Mouse (Mus musculus): ENCODE data around the gene Letm1. TPM values are rescaled to one million over a fixed set of nuclear protein-coding genes. Genes with fewer than 3 reads are reported as not detected.

Letm1 gene
- polyA plus RNA-seq, 1 experiment, result 69.5 TPM

GRCm38 (mm10) chr5:33723641-33724465 is 58.8 kb downstream of the Letm1 start:
- peaks cover 18% of the 10 kb centered on the region for H3K4me1 ChIP-seq (replicated peaks; ENCODE audit: control insufficient read depth, insufficient read depth, low read length)
- 39% methylated on average over 36 of the region's 36 CpGs for WGBS
- H3K27me3 ChIP-seq (ENCODE audit: control insufficient read depth, insufficient read depth, low read length), result peaks cover 26% of the 10 kb centered on the region; the same call in 1 of the 2 replicates
- no peak for DNase-seq
- H3K36me3 ChIP-seq (ENCODE audit: control insufficient read depth, insufficient read depth, low read length), result no peaks in the 10 kb centered on the region
- TF ChIP-seq CTCF (IDR thresholded peaks at IDR 0.05; ENCODE audit: borderline replicate concordance, control insufficient read depth, extremely low read depth, insufficient read depth, low read length, poor library complexity) (no peak), POLR2A (IDR thresholded peaks at IDR 0.05; ENCODE audit: control insufficient read depth, extremely low read depth, insufficient read depth, low read length, poor library complexity) (no peak)
- no peak overlapping the region for H3K4me3 ChIP-seq (ENCODE audit: control insufficient read depth, insufficient read depth, low read length)
- H3K27ac ChIP-seq (ENCODE audit: control insufficient read depth, insufficient read depth, low read length), result no peak overlapping the region

DNA sequence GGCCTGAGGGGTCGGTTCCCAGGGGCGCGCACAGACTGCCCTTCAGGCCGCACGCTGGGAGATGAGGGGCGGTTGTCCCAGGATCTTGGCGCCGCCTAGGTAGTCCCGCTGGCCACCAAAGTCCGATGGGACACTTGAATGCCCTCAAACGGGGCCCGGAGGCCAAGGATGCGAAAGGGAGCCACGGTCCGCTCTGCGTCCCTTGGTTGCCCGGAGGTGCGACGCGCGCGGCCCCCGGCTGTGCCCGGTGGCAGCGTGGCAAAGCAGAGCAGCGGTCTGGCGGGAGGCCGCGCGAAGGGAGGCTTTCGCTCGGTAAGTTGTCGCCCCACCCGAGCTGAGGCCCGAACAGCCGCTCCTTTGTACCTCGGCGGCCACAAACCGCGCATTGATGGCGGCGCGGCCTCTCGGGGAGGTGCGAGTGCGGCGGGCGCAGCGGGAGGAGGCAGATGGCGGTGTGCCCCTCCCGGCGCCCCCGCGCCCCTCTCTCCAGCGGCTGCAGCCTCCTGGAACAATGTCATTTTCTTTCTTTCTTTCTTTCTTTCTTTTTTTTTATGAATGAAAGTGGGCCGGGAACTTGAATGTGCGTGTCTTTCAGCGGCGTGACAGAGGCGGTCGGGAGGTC is 59.5 kb downstream of the Letm1 start:
- no peak for TF ChIP-seq POLR2A (IDR thresholded peaks at IDR 0.05; ENCODE audit: control insufficient read depth, extremely low read depth, insufficient read depth, low read length, poor library complexity)
- TF ChIP-seq CTCF (IDR thresholded peaks at IDR 0.05; ENCODE audit: borderline replicate concordance, control insufficient read depth, extremely low read depth, insufficient read depth, low read length, poor library complexity), result no peak
- WGBS, result 2% methylated on average over 61 of the region's 61 CpGs
- H3K27me3 ChIP-seq (ENCODE audit: control insufficient read depth, insufficient read depth, low read length), result peaks cover 26% of the 10 kb centered on the region; the same call in 1 of the 2 replicates
- H3K36me3 ChIP-seq (ENCODE audit: control insufficient read depth, insufficient read depth, low read length), result no peaks in the 10 kb centered on the region
- no peak for DNase-seq
- H3K27ac ChIP-seq (ENCODE audit: control insufficient read depth, insufficient read depth, low read length), result no peak overlapping the region
- peaks cover 18% of the 10 kb centered on the region for H3K4me1 ChIP-seq (replicated peaks; ENCODE audit: control insufficient read depth, insufficient read depth, low read length)
- H3K4me3 ChIP-seq (ENCODE audit: control insufficient read depth, insufficient read depth, low read length), result peak overlapping the region; percentile 17; the same call in 1 of the 2 replicates

DNA sequence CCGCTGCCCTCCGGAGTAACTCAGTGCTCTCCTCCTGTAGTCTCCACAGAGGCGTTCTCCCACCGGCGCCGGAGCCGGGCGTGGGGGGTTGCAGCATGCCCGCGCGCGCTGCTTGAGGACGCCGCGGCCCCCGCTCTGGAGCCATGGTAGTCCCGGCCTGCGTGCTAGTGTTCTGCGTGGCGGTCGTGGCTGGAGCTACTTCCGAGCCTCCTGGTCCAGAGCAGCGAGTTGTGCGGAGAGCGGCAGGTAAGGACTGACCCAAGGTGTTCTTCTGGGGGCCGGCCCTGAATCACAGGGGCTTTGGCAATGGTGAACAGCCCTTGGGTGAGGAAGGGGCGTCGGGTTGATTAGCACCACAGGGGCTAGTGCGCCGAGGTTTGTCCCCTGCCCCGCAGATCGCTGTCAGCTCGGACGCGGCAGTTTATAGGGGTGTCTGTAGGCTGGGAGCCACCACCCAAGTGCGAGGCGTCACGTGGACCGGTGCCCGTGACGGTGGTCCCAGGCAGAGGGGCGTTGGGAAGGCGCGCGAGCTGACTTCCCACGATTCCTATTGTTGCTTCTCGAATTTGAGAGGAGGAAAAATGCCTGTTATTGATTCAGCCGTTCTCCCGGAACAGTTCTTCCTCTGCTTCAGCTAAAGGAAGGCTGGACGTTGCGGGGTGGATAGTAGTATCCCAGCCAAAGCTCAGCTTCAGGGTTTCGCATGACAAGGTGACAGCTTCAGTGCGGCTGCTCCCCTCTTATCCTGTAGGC is 60.2 kb downstream of the Letm1 start:
- H3K27ac ChIP-seq (ENCODE audit: control insufficient read depth, insufficient read depth, low read length), result no peak overlapping the region
- no peaks in the 10 kb centered on the region for H3K36me3 ChIP-seq (ENCODE audit: control insufficient read depth, insufficient read depth, low read length)
- 2% methylated on average over 53 of the region's 53 CpGs for WGBS
- H3K27me3 ChIP-seq (ENCODE audit: control insufficient read depth, insufficient read depth, low read length), result peaks cover 26% of the 10 kb centered on the region; the same call in 1 of the 2 replicates
- H3K4me3 ChIP-seq (ENCODE audit: control insufficient read depth, insufficient read depth, low read length), result peak overlapping the region; percentile 54
- peak; percentile 11 for DNase-seq
- TF ChIP-seq CTCF (IDR thresholded peaks at IDR 0.05; ENCODE audit: borderline replicate concordance, control insufficient read depth, extremely low read depth, insufficient read depth, low read length, poor library complexity) (no peak), POLR2A (IDR thresholded peaks at IDR 0.05; ENCODE audit: control insufficient read depth, extremely low read depth, insufficient read depth, low read length, poor library complexity) (no peak)
- peaks cover 18% of the 10 kb centered on the region for H3K4me1 ChIP-seq (replicated peaks; ENCODE audit: control insufficient read depth, insufficient read depth, low read length)

GRCm38 (mm10) chr5:33721541-33722265 is 60.9 kb downstream of the Letm1 start, which contains the start of gene Fgfr3:
Gene Fgfr3, plus strand, starts transcription at chr5:33721674.
- H3K36me3 ChIP-seq (ENCODE audit: control insufficient read depth, insufficient read depth, low read length), result no peaks in the 10 kb centered on the region
- no peak within 1 kb of the TSS for H3K27ac ChIP-seq (ENCODE audit: control insufficient read depth, insufficient read depth, low read length)
- peaks cover 26% of the 10 kb centered on the region; the same call in 1 of the 2 replicates for H3K27me3 ChIP-seq (ENCODE audit: control insufficient read depth, insufficient read depth, low read length)
- peak within 1 kb of the TSS; percentile 54 for H3K4me3 ChIP-seq (ENCODE audit: control insufficient read depth, insufficient read depth, low read length)
- H3K4me1 ChIP-seq (replicated peaks; ENCODE audit: control insufficient read depth, insufficient read depth, low read length), result peaks cover 18% of the 10 kb centered on the region
- WGBS, result under 1% methylated on average over 73 of the region's 73 CpGs
- peak; percentile 31; the same call in 1 of the 2 replicates for TF ChIP-seq CTCF (IDR thresholded peaks at IDR 0.05; ENCODE audit: borderline replicate concordance, control insufficient read depth, extremely low read depth, insufficient read depth, low read length, poor library complexity)
- no peak for TF ChIP-seq POLR2A (IDR thresholded peaks at IDR 0.05; ENCODE audit: control insufficient read depth, extremely low read depth, insufficient read depth, low read length, poor library complexity)
- DNase-seq, result peak; percentile 67

- Histone ChIP-seq H3K4me3 (ENCODE audit: control insufficient read depth, insufficient read depth, low read length) (peak overlapping the region; percentile 54), H3K36me3 (ENCODE audit: control insufficient read depth, insufficient read depth, low read length) (no peaks in the 10 kb centered on the region), H3K4me1 (replicated peaks; ENCODE audit: control insufficient read depth, insufficient read depth, low read length) (peaks cover 18% of the 10 kb centered on the region), H3K27me3 (ENCODE audit: control insufficient read depth, insufficient read depth, low read length) (peaks cover 26% of the 10 kb centered on the region; the same call in 1 of the 2 replicates), H3K27ac (ENCODE audit: control insufficient read depth, insufficient read depth, low read length) (no peak overlapping the region)
- DNase-seq, result no peak
- TF ChIP-seq CTCF (IDR thresholded peaks at IDR 0.05; ENCODE audit: borderline replicate concordance, control insufficient read depth, extremely low read depth, insufficient read depth, low read length, poor library complexity) (no peak), POLR2A (IDR thresholded peaks at IDR 0.05; ENCODE audit: control insufficient read depth, extremely low read depth, insufficient read depth, low read length, poor library complexity) (no peak)
- 49% methylated on average over 8 of the region's 8 CpGs for WGBS
These were observed 61.6 kb downstream of the Letm1 start for GRCm38 (mm10) chr5:33720852-33721490.

Data from thymus, adult 2 months (tissue).